Mouse (Mus musculus): ENCODE measurements around the gene Myom1.

Myom1 gene

GRCm38 (mm10) chr17:71105297-71105696 lies 102.9 kb downstream of the Myom1 start:
- no peak for DNase-seq

DNA sequence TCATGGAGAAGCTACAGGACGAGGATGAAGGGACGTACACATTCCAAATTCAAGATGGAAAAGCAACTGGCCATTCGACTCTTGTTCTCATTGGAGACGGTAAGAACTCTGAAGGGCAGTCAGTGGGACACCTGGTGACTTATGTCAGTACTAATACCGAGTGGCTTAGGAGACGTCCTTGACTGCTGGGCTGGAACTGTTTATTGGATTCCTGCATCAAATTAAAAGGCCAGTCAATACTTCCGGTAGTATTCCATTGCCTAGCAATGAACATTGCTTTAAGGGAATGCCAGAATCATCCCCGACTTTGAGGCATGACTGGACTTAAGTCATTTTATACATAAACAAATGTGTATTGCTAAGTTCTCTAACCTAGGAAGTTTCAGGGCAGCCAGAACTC lies 103.8 kb downstream of the Myom1 start:
- no peak for DNase-seq

GRCm38 (mm10) chr17:71110753-71111265 lies 108.4 kb downstream of the Myom1 start:
- no peak for DNase-seq

DNA sequence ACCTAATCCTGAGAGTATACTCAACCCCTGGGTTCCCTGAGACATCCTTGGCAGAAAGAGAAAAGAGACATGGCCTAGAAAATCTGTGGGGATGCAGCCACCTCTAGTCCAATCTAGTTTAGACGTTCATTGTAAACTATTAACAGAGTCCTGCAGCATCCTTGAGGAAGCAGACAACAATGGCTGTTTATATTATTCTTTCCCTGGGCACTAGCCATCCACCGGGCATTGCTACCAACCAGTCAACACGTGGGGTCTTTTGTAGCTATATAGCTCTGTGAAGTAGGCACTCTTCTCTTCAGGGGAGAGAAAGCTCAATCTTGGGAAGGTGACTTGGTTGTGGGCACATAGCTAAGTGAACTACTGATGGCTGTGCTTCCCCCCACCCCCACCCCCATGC lies 110.3 kb downstream of the Myom1 start:
- DNase-seq, result no peak

GRCm38 (mm10) chr17:71114282-71114681 lies 111.8 kb downstream of the Myom1 start:
- DNase-seq, result no peak

GRCm38 (mm10) chr17:71117956-71118355 lies 115.5 kb downstream of the Myom1 start:
- DNase-seq, result no peak

DNA sequence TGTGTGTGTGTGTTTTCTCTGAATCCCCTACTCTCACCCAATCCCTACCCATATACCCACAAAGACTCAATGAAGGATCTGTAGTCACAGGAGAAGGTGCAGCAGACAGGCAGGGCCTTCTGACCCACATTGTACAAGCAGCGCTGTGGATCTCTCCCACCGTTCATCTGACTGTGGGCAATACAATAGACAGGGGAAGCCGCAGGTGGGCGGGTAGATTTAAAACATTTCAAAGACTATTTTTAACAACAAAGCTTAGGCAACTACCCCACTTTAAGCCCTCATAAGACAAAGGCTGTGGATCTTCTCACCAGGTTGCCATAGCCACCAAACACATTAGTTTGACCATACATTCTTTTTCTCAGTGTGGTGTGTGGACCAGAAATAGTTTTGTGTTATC lies 116.2 kb downstream of the Myom1 start:
- no peak for DNase-seq

DNA sequence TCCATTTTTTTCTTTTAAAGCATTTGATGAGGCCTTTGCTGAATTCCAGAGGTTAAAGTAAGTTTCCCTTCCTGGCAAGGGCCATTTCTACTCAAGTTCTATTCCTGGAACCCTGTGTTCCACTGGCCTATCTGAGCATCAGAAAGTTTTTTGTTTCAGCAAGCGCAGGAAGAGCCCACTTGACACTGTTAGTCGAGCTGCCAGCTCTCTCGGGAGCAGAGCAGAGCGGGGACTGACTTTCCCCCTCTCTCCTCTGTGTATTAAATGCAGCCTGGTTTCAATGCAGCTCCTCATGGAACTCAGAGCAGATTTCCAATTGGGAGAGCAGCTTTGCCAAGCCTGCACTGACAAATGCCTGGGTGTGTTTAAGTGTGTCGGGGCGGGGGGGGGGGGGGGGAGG lies 118.2 kb downstream of the Myom1 start:
- DNase-seq, result no peak

- DNase-seq, result no peak
Observed at GRCm38 (mm10) chr17:71124061-71124670, 121.7 kb downstream of the Myom1 start.

- DNase-seq, result no peak
Observed at GRCm38 (mm10) chr17:71124674-71125073, 122.2 kb downstream of the Myom1 start.

GRCm38 (mm10) chr17:71125519-71125918 lies 123.1 kb downstream of the Myom1 start:
- peak; percentile 41 to 47 for DNase-seq

DNA sequence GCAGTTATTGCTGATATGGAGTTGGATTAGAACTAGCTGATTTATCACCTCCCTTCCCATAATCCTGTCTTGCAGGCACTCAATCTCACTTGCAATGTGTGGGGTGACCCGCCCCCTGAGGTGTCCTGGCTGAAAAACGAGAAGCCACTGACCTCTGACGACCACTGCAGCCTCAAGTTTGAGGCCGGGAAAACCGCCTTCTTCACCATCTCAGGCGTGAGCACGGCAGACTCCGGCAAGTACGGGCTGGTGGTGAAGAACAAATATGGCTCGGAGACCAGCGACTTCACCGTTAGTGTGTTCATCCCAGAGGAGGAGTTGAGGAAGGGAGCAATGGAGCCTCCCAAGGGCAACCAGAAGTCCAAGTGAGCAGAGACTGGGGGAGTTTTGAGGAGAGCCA lies 123.6 kb downstream of the Myom1 start:
- DNase-seq, result no peak

DNA sequence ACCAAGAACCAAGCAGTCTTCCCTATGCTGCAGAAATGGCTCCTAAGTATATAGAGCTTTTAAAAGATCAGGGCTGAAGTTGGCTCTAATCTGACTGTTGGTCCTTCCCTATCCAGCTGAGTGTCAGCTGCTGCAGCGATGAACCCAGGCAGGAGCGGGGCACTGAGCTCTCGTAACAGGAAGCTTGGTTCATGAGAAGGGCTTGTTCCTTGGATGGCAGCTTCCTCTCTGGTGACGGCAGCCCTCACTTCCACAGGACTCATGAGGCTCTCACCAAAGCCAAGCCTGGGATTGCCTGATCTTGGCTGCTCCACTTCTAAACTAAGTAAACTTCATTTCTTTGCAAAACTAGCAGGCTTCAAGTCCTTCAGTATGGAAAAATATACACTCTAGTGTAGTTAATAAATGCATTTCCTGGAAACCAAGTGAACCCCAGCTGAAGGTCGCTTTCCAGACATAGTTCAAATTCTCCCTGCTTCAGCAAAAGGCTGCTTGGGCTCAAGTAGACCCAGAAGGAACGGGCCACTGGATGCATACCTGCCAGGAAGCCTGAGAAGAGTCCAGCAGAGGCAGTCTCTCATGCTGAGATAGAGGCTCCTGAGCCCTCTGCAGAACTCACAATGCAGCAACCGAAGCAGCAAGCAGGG lies 125.2 kb downstream of the Myom1 start:
- peak; percentile 71 to 80 for DNase-seq

DNA sequence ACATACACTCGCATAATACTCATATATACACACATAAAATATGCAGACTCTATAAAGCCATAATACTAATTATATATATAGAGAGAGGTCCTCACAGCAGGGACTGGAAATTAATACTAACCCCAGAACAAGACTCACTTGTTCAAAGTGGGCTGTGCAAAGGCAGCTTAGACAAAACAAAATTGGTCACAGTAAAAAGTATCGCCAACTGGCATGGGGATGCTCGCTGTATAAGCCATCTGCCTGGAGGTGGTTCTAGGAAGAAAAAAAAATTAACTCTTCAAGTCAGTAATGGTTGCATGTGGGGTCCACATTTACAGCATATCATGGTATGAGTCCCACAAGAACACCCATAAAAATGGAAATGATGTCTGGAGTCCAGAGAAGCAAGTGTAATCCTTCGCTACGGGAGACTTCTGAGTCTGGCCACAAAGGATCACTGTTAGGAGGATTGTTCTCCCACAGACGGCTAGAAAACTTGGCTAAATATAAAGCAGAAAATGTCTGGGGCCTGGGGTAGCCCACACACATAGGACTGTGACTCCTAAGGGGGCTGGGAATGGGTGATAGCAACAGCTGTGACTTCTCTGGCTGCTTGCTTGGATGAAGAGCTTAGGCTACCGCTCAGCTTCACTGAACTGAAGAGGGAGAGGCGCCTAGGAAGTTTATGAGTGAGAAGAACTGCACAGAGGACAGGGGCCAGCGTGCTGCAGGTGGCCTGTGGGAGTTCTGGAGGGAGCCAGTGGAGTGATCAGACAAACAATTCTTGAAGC lies 127.2 kb downstream of the Myom1 start:
- DNase-seq, result no peak

- DNase-seq, result no peak
Observed at GRCm38 (mm10) chr17:71132221-71132620, 129.8 kb downstream of the Myom1 start.

GRCm38 (mm10) chr17:71132856-71133439 lies 130.5 kb downstream of the Myom1 start:
- DNase-seq, result no peak

- peak in 1 of 2 experiments; percentile 32 for DNase-seq
Observed at GRCm38 (mm10) chr17:71134441-71134955, 132.1 kb downstream of the Myom1 start.

DNA sequence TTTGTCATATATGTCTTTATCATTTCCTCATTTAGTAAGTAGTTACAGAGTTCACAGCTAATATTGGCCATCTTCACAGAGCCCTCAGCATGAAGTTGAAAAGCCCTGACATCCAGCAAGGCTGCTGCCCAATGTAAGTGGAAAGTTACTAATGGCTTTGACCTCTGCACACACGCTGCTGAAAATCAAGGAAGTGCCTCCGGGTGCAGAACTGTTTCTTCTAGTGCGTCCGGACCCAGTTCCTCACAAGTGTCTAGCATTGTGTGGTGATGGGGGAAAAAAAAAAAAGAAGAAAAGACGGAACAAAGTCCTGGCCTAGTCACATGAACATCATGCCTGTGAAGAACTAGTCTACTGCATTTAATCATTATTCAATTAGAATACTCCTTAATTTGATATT lies 132.7 kb downstream of the Myom1 start:
- peak; percentile 47 to 52 for DNase-seq

GRCm38 (mm10) chr17:71135866-71136265 lies 133.4 kb downstream of the Myom1 start:
- no peak for DNase-seq

DNA sequence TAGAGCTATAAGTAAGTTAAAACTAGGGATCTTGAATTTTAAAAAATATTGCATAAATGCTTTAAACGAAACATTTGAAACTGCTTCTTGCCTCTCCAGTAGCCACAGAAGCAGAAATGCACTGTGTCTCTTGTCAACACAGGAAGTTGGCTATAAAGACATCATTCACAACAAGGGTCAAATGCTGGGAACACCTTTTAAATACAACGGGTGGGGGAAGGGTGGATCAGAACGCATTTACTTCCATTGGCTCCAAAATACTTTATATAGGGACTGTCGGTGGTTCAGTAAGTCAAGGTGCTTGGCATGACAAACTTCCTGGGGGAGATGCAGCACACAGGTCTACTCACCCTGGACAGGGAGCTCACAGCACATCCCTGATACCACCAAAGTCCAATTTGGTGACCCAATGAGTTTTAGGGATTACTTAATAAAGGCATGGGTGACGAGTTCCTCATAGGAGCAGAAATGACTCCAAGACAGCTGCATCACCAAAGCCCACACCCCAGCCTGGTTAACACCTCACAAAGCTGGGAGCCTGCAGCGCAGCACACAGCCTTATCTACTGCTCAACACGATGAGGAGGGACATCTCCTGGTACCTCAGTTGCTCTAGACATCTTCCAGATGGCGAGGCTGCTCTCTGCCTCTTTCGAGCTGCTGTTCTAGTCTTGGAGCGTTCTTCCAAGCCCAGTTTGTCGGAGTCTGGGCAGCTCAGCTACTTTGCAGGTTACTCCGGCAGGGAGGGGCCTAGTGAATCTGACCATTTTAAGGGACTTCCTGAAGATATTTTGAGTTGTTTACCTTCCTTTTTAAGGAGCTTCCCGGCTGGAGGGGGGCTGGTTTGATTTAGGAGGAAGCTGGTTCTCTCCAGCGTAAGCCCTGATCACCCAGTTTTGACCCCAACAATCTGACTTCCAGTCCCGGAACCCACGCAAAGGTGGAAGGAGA lies 134.2 kb downstream of the Myom1 start:
- DNase-seq, result no peak

GRCm38 (mm10) chr17:71137334-71137721 lies 134.9 kb downstream of the Myom1 start:
- no peak for DNase-seq

- no peak for DNase-seq
Observed at GRCm38 (mm10) chr17:71142068-71142467, 139.6 kb downstream of the Myom1 start.

Measured in lung, postnatal 4 days (tissue).